Mouse (Mus musculus) thymus, adult 2 months (tissue): ENCODE data around the gene Babam1.

Source experiments
- CTCF ChIP-seq: fragments of 200-500 bp; IDR thresholded peaks from 2 replicates; pipeline ENCODE4 v1.5.1; 2012; ENCODE audit warnings: mild to moderate bottlenecking, control low read depth, low read length, moderate library complexity, borderline replicate concordance; ENCODE audit not compliant: control insufficient read depth, poor library complexity, insufficient read depth; ENCODE audit errors: extremely low read depth
- POLR2A ChIP-seq: fragments of 200-500 bp; IDR thresholded peaks from 2 replicates; pipeline ENCODE4 v1.6.1; 2012; ENCODE audit warnings: mild to moderate bottlenecking, low read length, control low read depth, moderate library complexity; ENCODE audit not compliant: control insufficient read depth, poor library complexity, insufficient read depth; ENCODE audit errors: extremely low read depth

DNA sequence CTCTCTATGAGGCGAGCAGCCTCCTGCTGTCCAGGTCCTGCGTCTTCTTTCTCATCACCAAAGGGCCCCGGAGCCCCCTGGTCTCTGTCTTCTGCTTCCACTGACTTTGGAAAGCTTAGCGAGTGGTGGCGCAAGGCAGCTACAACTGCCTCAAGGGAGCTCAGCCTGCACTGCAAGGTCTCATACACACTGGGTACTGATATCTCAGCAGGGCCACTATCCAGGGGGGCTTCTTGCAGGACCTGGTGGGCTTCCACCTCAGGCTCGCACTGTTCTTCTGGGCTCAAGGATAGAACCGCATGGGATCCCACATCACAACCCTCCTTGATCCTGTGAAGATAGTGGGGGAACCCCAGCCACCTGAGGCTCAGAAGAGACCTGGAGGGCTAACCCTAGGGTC, 2.2 kb upstream of the Babam1 start:
- no peak for TF ChIP-seq POLR2A
- no peak for TF ChIP-seq CTCF
